Mouse (Mus musculus): Measurements from ENCODE around the gene Mertk. TPM values are rescaled to one million over a fixed set of nuclear protein-coding genes. Genes with fewer than 3 reads are reported as not detected.

The Mertk gene
- total RNA-seq, 1 experiment from 2014 or later, result not detected

GRCm38 (mm10) chr2:128850036-128850435, 151.3 kb downstream of the Mertk start:
- no peak for ATAC-seq (replicated peaks; ENCODE audit: insufficient number of reproducible peaks, low FRiP score, low TSS enrichment, poor library complexity, severe bottlenecking)

Other genes starting within 250 kb of the Mertk start
- gene Spdye4c, start 107.7 kb upstream of the Mertk start, total RNA-seq (2017), result not detected in 3 replicates
- 71.5 to 134 TPM (median 78.9 TPM) in 3 replicates for gene Anapc1, start 11.6 kb upstream of the Mertk start, total RNA-seq (2017)
- 46.5 to 73.2 TPM (median 54.2 TPM) in 3 replicates for gene Tmem87b, start 119.2 kb downstream of the Mertk start, total RNA-seq (2017)
- gene Fbln7, start 164.0 kb downstream of the Mertk start, total RNA-seq (2017), result not detected in 3 replicates
- 5.2 to 11.2 TPM (median 8.0 TPM) in 3 replicates for gene Zc3h8, start 245.1 kb downstream of the Mertk start, total RNA-seq (2017)